Mouse (Mus musculus): ENCODE results near the gene Mad2l2. TPM values are rescaled to one million over a fixed set of nuclear protein-coding genes. Genes with fewer than 3 reads are reported as not detected.

Mad2l2 gene
- polyA plus RNA-seq, 1 experiment from 2014 or later, result 107 TPM

GRCm38 (mm10) chr4:148122694-148123066, 7.5 kb upstream of the Mad2l2 start:
- Histone ChIP-seq H3K4me3 (replicated peaks) (no peak overlapping the region), H3K27me3 (no peaks in the 10 kb centered on the region), H3K4me1 (replicated peaks) (peaks cover 26% of the 10 kb centered on the region), H3K4me2 (peak overlapping the region; percentile 13; the same call in 1 of the 2 replicates), H3K36me3 (no peaks in the 10 kb centered on the region), H3K27ac (peak overlapping the region; percentile 83), H3K9ac (replicated peaks) (no peak overlapping the region), H3K9me3 (0 out of 2 replicates have a peak, but pooled peaks cover 5% of the 10 kb centered on the region)
- ATAC-seq (ENCODE audit: insufficient number of reproducible peaks, insufficient read depth, low FRiP score, low TSS enrichment, low read depth), result no peak; the same call in 1 of the 2 replicates
- 21% methylated on average over 3 of the region's 3 CpGs for WGBS

- Histone ChIP-seq H3K27me3 (peaks cover 24% of the 10 kb centered on the region), H3K4me1 (replicated peaks) (peaks cover 26% of the 10 kb centered on the region; the same call in 1 of the 2 replicates), H3K36me3 (no peaks in the 10 kb centered on the region), H3K9ac (replicated peaks) (no peak overlapping the region), H3K4me2 (no peak overlapping the region), H3K9me3 (0 out of 2 replicates have a peak, but pooled peaks cover 5% of the 10 kb centered on the region), H3K27ac (no peak overlapping the region), H3K4me3 (replicated peaks) (no peak overlapping the region)
- WGBS, result 44% methylated on average over 1 of the region's 1 CpGs
- ATAC-seq (ENCODE audit: insufficient number of reproducible peaks, insufficient read depth, low FRiP score, low TSS enrichment, low read depth), result no peak
These were observed 1.9 kb upstream of the Mad2l2 start for GRCm38 (mm10) chr4:148128241-148128640.

GRCm38 (mm10) chr4:148128672-148129071, 1.5 kb upstream of the Mad2l2 start:
- no peak overlapping the region for H3K4me3 ChIP-seq (replicated peaks)
- H3K9me3 ChIP-seq, result 0 out of 2 replicates have a peak, but pooled peaks cover 5% of the 10 kb centered on the region
- no peak overlapping the region for H3K27ac ChIP-seq
- peaks cover 24% of the 10 kb centered on the region for H3K27me3 ChIP-seq
- no peak overlapping the region for H3K4me2 ChIP-seq
- H3K36me3 ChIP-seq, result no peaks in the 10 kb centered on the region
- 67% methylated on average over 2 of the region's 2 CpGs for WGBS
- H3K4me1 ChIP-seq (replicated peaks), result peaks cover 26% of the 10 kb centered on the region; the same call in 1 of the 2 replicates
- no peak for ATAC-seq (ENCODE audit: insufficient number of reproducible peaks, insufficient read depth, low FRiP score, low TSS enrichment, low read depth)
- no peak overlapping the region for H3K9ac ChIP-seq (replicated peaks)

GRCm38 (mm10) chr4:148130561-148131413, 603 bp downstream of the Mad2l2 start, which contains the start of gene Draxin:
TSS of gene Draxin (minus strand) at chr4:148130698.
- H3K9ac ChIP-seq (replicated peaks), result peak within 1 kb of the TSS; percentile 91
- H3K36me3 ChIP-seq, result no peaks in the 10 kb centered on the region
- H3K4me1 ChIP-seq (replicated peaks), result peaks cover 20% of the 10 kb centered on the region; the same call in 1 of the 2 replicates
- H3K27me3 ChIP-seq, result peaks cover 24% of the 10 kb centered on the region
- peak; percentile 84 for ATAC-seq (ENCODE audit: insufficient number of reproducible peaks, insufficient read depth, low FRiP score, low TSS enrichment, low read depth)
- H3K27ac ChIP-seq, result peak within 1 kb of the TSS; percentile 82
- H3K4me2 ChIP-seq, result peak within 1 kb of the TSS; percentile 88
- 0 out of 2 replicates have a peak, but pooled peaks cover 5% of the 10 kb centered on the region for H3K9me3 ChIP-seq
- WGBS, result under 1% methylated on average over 70 of the region's 87 CpGs
- H3K4me3 ChIP-seq (replicated peaks), result peak within 1 kb of the TSS; percentile 84

- Histone ChIP-seq H3K4me1 (replicated peaks) (peaks cover 20% of the 10 kb centered on the region; the same call in 1 of the 2 replicates), H3K4me2 (peak overlapping the region; percentile 88), H3K9me3 (0 out of 2 replicates have a peak, but pooled peaks cover 5% of the 10 kb centered on the region), H3K27me3 (peaks cover 24% of the 10 kb centered on the region), H3K9ac (replicated peaks) (peak overlapping the region; percentile 91), H3K36me3 (no peaks in the 10 kb centered on the region), H3K4me3 (replicated peaks) (peak overlapping the region; percentile 84), H3K27ac (peak overlapping the region; percentile 82)
- under 1% methylated on average over 21 of the region's 21 CpGs for WGBS
- peak; percentile 63; the same call in 1 of the 2 replicates for ATAC-seq (ENCODE audit: insufficient number of reproducible peaks, insufficient read depth, low FRiP score, low TSS enrichment, low read depth)
These were observed 1.4 kb downstream of the Mad2l2 start for GRCm38 (mm10) chr4:148131497-148132081.

GRCm38 (mm10) chr4:148134988-148135387, 4.8 kb downstream of the Mad2l2 start:
- Histone ChIP-seq H3K9ac (replicated peaks) (no peak overlapping the region), H3K36me3 (no peaks in the 10 kb centered on the region), H3K4me2 (no peak overlapping the region), H3K27me3 (peaks cover 18% of the 10 kb centered on the region), H3K9me3 (no peaks in the 10 kb centered on the region), H3K4me1 (replicated peaks) (peaks cover 19% of the 10 kb centered on the region; the same call in 1 of the 2 replicates), H3K27ac (no peak overlapping the region), H3K4me3 (replicated peaks) (no peak overlapping the region)
- no peak for ATAC-seq (ENCODE audit: insufficient number of reproducible peaks, insufficient read depth, low FRiP score, low TSS enrichment, low read depth)
- WGBS, result 88% methylated on average over 8 of the region's 8 CpGs

- 77% methylated on average over 8 of the region's 8 CpGs for WGBS
- Histone ChIP-seq H3K27me3 (peaks cover 7% of the 10 kb centered on the region; the same call in 1 of the 2 replicates), H3K9me3 (no peaks in the 10 kb centered on the region), H3K27ac (no peak overlapping the region), H3K36me3 (no peaks in the 10 kb centered on the region), H3K9ac (replicated peaks) (no peak overlapping the region), H3K4me1 (replicated peaks) (peaks cover 11% of the 10 kb centered on the region; the same call in 1 of the 2 replicates), H3K4me3 (replicated peaks) (no peak overlapping the region), H3K4me2 (no peak overlapping the region)
- no peak for ATAC-seq (ENCODE audit: insufficient number of reproducible peaks, insufficient read depth, low FRiP score, low TSS enrichment, low read depth)
These were observed 7.3 kb downstream of the Mad2l2 start for GRCm38 (mm10) chr4:148137503-148137902.

GRCm38 (mm10) chr4:148139767-148140097, 9.5 kb downstream of the Mad2l2 start:
- peak; percentile 2; the same call in 1 of the 2 replicates for ATAC-seq (ENCODE audit: insufficient number of reproducible peaks, insufficient read depth, low FRiP score, low TSS enrichment, low read depth)
- 0 out of 2 replicates have a peak overlapping the region, but pooled peaks have one; percentile 25 for H3K27ac ChIP-seq
- peak overlapping the region; percentile 65 for H3K4me3 ChIP-seq (replicated peaks)
- peaks cover 7% of the 10 kb centered on the region; the same call in 1 of the 2 replicates for H3K27me3 ChIP-seq
- H3K9ac ChIP-seq (replicated peaks), result peak overlapping the region; percentile 45; the same call in 1 of the 2 replicates
- peaks cover 20% of the 10 kb centered on the region for H3K36me3 ChIP-seq
- peaks cover 11% of the 10 kb centered on the region; the same call in 1 of the 2 replicates for H3K4me1 ChIP-seq (replicated peaks)
- peak overlapping the region; percentile 86 for H3K4me2 ChIP-seq
- no peaks in the 10 kb centered on the region for H3K9me3 ChIP-seq
- whole genome bisulfite sequencing, result 1% methylated on average over 12 of the region's 12 CpGs

- Histone ChIP-seq H3K4me3 (replicated peaks) (peak overlapping the region; percentile 65), H3K9ac (replicated peaks) (peak overlapping the region; percentile 72), H3K27ac (peak overlapping the region; percentile 95), H3K4me2 (peak overlapping the region; percentile 86), H3K9me3 (no peaks in the 10 kb centered on the region), H3K27me3 (peaks cover 7% of the 10 kb centered on the region; the same call in 1 of the 2 replicates), H3K36me3 (peaks cover 26% of the 10 kb centered on the region), H3K4me1 (replicated peaks) (peaks cover 11% of the 10 kb centered on the region; the same call in 1 of the 2 replicates)
- WGBS, result under 1% methylated on average over 65 of the region's 65 CpGs
- peak; percentile 90 for ATAC-seq (ENCODE audit: insufficient number of reproducible peaks, insufficient read depth, low FRiP score, low TSS enrichment, low read depth)
These were observed 10.2 kb downstream of the Mad2l2 start for GRCm38 (mm10) chr4:148140098-148141011.

- WGBS, result 93% methylated on average over 5 of the region's 5 CpGs
- H3K9me3 ChIP-seq, result no peaks in the 10 kb centered on the region
- no peak for ATAC-seq (ENCODE audit: insufficient number of reproducible peaks, insufficient read depth, low FRiP score, low TSS enrichment, low read depth)
- H3K9ac ChIP-seq (replicated peaks), result no peak overlapping the region
- H3K27ac ChIP-seq, result no peak overlapping the region
- peaks cover 11% of the 10 kb centered on the region; the same call in 1 of the 2 replicates for H3K4me1 ChIP-seq (replicated peaks)
- H3K27me3 ChIP-seq, result peaks cover under 1% of the 10 kb centered on the region; the same call in 1 of the 2 replicates
- no peak overlapping the region for H3K4me3 ChIP-seq (replicated peaks)
- H3K4me2 ChIP-seq, result no peak overlapping the region
- H3K36me3 ChIP-seq, result peaks cover 52% of the 10 kb centered on the region
These were observed 13.5 kb downstream of the Mad2l2 start for GRCm38 (mm10) chr4:148143721-148144120.
